Mouse (Mus musculus) erythroblast, embryonic 14.5 days (primary cell): Measurements from ENCODE around the gene Ulk4.

Experiments
- GATA1 ChIP-seq: IDR thresholded peaks from 2 replicates; pipeline ENCODE4 v1.6.1; 2012; ENCODE audit warnings: low read length, inconsistent platforms, mixed read lengths
- TAL1 ChIP-seq: IDR thresholded peaks from 3 replicates; pipeline ENCODE4 v1.6.1; 2012; ENCODE audit warnings: low read length, inconsistent platforms, mixed read lengths

- TF ChIP-seq GATA1, result no peak
- no peak for TF ChIP-seq TAL1
These were observed 16.2 kb upstream of the Ulk4 start for GRCm38 (mm10) chr9:121293187-121293586.
